Mouse (Mus musculus) bone marrow, adult 2 months (tissue): ENCODE measurements at regions not wholly inside any gene's neighbourhood (a gene's known extent, or its start where the extent isn't known, plus 50 kb on each side); places are given as distances from the start of the nearest gene placed in this dataset.

Experiments
- H3K27ac ChIP-seq: fragments of 200-500 bp; 2 replicates; pipeline ENCODE4 v1.5.1; 2012; ENCODE audit warnings: low read depth, mild to moderate bottlenecking, control low read depth, inconsistent platforms, low read length; ENCODE audit not compliant: control insufficient read depth, poor library complexity, insufficient read depth
- H3K4me1 ChIP-seq: fragments of 200-500 bp; 2 replicates; pipeline ENCODE4 v1.6.1; 2011; ENCODE audit warnings: low read length; ENCODE audit not compliant: control insufficient read depth, insufficient read depth
- H3K4me3 ChIP-seq: fragments of 200-500 bp; replicated peaks from 2 replicates; pipeline ENCODE3; 2011; ENCODE audit warnings: mild to moderate bottlenecking, low read depth, low read length, control low read depth; ENCODE audit not compliant: control insufficient read depth
- CTCF ChIP-seq: fragments of 200-500 bp; IDR thresholded peaks from 2 replicates; pipeline ENCODE4 v1.5.1; 2011; ENCODE audit warnings: low read length, control low read depth; ENCODE audit not compliant: control insufficient read depth, insufficient read depth
- POLR2A ChIP-seq: fragments of 200-500 bp; IDR thresholded peaks from 2 replicates; pipeline ENCODE4 v1.6.1; 2011; ENCODE audit warnings: low read depth, mild to moderate bottlenecking, control low read depth, low read length, borderline replicate concordance; ENCODE audit not compliant: control insufficient read depth
- WGBS: fragments of 180-500 bp; shearing (Covaris S2); methylation state at CpG from one replicate; pipeline ENCODE4 v1.1.7; 2018; 5-methylcytosine and 5-hydroxymethylcytosine counted together

DNA sequence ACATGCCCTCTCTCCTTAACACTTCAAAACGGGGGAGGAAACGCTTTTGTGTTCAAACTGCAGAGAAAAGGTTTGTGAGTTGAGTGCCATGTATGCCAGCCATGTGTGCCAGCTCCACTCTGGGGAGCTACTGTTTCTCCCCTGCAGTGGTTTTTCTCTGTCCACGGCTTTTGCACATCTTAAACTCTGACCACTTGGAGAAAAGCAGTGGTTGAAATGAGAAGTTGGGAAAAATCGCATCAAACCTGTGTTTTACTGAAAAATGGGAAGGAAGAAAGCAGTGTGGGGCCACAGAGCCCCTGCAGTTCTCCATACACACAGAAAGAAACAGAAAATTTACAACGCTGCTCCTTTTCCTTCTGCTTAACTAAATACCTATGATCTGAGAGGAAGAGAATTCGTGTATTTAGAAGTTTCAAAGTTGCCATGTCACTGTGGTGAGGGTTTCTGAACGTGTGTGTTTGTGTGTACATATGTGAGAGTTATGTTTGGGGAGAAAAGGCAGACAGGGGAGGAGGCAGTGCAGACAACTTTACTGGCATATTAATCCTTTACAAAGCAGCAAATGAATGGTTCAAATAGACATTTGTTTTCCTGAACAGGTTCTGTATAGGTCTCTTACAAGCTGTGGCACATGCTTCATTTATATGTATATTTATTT, 160.1 kb upstream of the Tmem161b start:
- no peak overlapping the region for H3K27ac ChIP-seq
- TF ChIP-seq CTCF (no peak), POLR2A (no peak)
- no peak overlapping the region for H3K4me3 ChIP-seq
- H3K4me1 ChIP-seq, result no peaks in the 10 kb centered on the region
- 6% methylated on average over 7 of the region's 7 CpGs for WGBS

DNA sequence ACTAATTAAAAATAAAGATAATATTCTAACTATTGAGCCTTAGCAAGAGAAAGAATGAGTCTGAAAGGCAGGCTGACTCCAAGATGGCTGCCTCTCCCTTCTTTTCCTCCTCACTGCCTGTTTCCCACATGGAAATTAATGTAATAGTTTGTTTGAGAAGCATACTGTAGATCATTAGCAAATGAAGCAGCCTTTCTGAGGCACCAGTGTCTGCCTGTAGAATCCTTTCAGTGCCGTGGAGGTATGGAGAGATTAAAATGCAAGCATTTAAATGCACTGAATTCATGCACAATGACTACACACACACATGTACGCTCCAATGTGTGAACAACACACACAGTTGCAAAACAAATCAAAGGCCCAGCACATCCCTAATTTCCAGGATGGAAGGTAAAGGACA, 159.5 kb upstream of the Tmem161b start:
- H3K4me1 ChIP-seq, result no peaks in the 10 kb centered on the region
- no peak for TF ChIP-seq CTCF
- TF ChIP-seq POLR2A, result no peak
- 79% methylated on average over 2 of the region's 2 CpGs for WGBS
- H3K27ac ChIP-seq, result no peak overlapping the region
- no peak overlapping the region for H3K4me3 ChIP-seq

DNA sequence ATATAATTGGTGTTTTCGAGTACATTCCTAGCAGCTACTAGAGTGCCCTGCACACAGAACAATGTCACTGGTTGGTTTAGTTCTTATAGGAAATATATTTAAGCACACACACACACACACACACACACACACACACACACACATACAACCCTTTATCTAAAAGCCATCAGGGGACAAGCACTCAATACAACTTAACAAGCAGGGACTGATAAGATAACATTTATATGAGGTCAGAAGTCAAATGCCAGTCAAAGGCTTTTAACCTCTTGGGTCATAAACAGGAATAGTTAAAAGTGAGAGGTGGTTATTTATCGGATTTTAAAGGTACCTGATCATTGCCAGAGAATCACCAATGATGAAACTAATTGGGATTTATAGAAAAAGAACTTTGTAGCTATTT, 158.7 kb upstream of the Tmem161b start:
- Histone ChIP-seq H3K4me3 (no peak overlapping the region), H3K4me1 (no peaks in the 10 kb centered on the region), H3K27ac (no peak overlapping the region)
- 71% methylated on average over 2 of the region's 2 CpGs for WGBS
- TF ChIP-seq CTCF, result no peak
- no peak for TF ChIP-seq POLR2A

DNA sequence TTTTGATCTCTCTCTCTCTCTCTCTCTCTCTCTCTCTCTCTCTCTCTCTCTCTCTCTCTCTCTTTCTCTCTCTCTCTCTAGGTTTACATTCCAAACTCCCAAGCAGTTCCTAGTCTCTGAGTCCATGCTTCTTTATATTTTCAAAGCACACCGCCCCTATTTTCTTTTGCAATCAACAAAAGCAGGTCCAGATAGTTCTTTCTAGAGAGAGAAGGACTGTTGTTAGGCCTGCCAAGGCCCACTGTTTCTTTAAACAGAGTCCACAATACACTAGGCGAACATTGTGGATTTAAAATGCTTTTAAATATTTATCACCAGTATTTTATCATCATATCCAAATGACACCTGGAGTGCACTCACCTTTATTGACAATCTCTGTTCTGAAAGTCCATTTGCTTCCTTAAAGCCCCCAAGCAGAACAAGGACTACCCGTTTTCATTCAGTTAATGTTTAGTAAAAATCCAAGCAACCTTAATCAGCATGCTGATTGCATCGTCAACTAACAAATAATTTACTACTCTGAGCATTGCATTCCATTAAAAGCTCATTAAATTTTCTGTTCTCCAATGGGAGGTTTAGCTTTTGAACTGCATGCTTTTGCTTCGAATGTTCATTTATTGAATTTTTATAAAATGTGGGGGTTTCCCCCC, 157.7 kb upstream of the Tmem161b start:
- 72% methylated on average over 5 of the region's 5 CpGs for WGBS
- H3K4me3 ChIP-seq, result no peak overlapping the region

DNA sequence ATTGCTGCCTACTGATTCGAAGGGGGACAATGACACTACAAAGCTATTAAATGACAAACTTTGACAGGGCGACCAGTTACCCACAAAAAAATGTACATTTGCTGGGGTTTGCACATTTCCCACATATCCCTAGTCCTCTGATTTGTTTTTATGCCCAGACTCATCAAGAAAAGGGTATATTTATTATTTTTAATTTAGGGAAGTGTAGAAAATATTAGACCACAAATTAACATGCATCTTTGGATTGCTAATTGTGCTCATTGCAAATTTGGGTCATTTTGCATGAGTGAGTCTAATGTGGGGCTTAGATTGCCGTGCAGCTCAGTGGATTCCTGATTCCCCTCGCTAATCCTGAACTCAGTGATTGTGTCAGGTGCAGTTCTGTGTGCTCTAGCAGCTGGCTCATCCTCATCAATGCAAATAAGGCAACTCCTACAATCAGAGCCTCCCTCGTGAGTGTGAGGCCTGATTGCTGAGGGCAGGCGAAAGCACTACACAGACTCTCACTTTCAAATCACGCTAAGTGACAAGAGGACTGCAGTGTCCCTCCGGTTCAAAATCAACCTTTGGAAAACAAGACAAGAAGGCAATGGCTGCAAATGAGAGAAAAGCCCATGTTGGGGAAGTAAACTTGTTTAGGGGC, 156.7 kb upstream of the Tmem161b start:
- WGBS, result 77% methylated on average over 8 of the region's 8 CpGs
- Histone ChIP-seq H3K27ac (no peak overlapping the region), H3K4me3 (no peak overlapping the region), H3K4me1 (no peaks in the 10 kb centered on the region)
- TF ChIP-seq POLR2A (no peak), CTCF (no peak)

More for the DNA sequence above, 157.7 kb upstream of the Tmem161b start:
- no peak overlapping the region for H3K27ac ChIP-seq
- H3K4me1 ChIP-seq, result no peaks in the 10 kb centered on the region
- TF ChIP-seq CTCF (no peak), POLR2A (no peak)

DNA sequence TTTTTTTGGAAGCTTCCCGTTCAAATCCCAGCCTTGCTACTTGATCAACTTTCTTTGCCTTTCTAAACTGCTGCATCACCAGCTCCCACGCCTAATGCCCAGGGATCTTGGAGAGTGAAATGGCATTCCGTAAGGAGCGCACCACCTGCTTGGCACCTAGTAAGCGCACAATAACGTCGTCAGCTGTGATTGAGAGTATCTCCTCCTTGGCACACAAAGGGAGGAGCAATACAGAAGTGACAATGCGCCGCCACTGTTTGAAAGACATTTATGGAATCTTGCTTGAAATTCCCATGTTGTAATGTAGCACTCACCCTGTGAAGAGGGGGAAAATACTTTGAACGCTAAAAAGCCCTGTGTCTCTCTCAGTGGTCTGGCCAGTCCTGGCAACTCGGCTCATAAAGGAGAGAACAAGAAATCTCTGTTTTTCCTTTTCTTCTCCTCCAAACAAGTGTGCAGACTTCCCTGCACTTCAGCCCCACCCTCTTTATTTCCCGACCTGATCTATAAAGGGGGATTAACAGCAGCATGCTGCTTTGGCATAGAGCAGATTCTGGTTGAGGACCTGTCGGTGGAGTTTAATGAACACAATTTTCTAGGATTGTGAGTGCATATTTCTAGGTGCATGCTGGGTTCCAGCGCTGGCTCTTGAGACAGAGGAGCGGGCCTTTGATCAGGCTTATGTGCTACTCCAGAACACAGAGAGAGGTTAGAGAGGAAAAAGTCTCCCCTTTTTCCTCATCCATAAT, 155.7 kb upstream of the Tmem161b start:
- 83% methylated on average over 15 of the region's 15 CpGs for WGBS
- no peak overlapping the region for H3K4me3 ChIP-seq
- no peak for TF ChIP-seq CTCF
- TF ChIP-seq POLR2A, result no peak

DNA sequence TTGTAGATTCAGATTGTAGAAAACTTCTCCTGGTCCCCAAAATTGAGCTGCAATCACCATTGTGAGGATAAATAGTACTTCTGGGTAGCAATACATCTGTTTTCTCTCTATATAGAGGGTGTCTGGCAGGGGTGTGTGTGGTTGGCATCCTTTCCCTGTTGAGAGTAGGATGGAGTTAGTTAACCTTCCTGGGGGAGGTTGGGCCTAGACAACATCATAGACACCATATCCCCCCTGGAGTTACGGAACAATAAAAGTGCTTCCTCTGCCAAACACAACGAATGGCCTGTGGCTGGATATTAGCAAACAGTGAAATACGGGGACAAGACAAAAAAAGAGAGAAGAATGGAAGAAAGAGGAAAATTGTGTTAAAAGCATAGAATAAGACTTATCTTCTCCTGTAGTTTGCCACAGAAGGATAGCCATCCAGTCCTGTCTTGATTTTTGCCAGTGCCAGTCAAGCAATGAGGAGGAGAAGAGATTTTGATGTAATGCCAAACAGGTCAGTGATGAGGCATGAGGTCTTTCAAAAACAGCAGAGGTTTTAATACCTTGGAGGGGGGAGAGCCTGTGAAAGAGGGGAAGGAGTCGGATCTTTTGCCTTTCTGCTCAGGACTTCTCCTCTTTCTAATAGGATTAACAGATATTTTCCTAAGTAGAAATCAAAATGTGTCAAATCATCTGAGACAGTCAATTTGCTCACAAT, 155.0 kb upstream of the Tmem161b start:
- Histone ChIP-seq H3K4me1 (no peaks in the 10 kb centered on the region), H3K4me3 (no peak overlapping the region), H3K27ac (no peak overlapping the region)
- WGBS, result 72% methylated on average over 4 of the region's 4 CpGs
- TF ChIP-seq CTCF (no peak), POLR2A (no peak)

More for the DNA sequence above, 155.7 kb upstream of the Tmem161b start:
- Histone ChIP-seq H3K27ac (no peak overlapping the region), H3K4me1 (no peaks in the 10 kb centered on the region)
